Mouse (Mus musculus) intestine, postnatal 0 days (tissue): ENCODE measurements around the gene Muc20. TPM values are rescaled to one million over a fixed set of nuclear protein-coding genes. Genes with fewer than 3 reads are reported as not detected.

Experiments used
- ATAC-seq: fragments of 200-750 bp; cut with Nextera tagmentation; 2 replicates; pipeline ENCODE4 v1.8.0; 2017; ENCODE audit warnings: mild to moderate bottlenecking, moderate TSS enrichment, moderate library complexity
- H3K27ac ChIP-seq: fragments of 300-500 bp; sonication (generic); 2 replicates; pipeline ENCODE4 v1.5.1; 2014; ENCODE audit warnings: mild to moderate bottlenecking, low read depth, low read length, moderate library complexity
- H3K27me3 ChIP-seq: fragments of 300-500 bp; sonication (generic); replicated peaks from 2 replicates; pipeline ENCODE4 v1.6.1; 2014; ENCODE audit warnings: low read length, mixed read lengths; ENCODE audit not compliant: control insufficient read depth, insufficient read depth
- H3K36me3 ChIP-seq: fragments of 300-500 bp; sonication (generic); 2 replicates; pipeline ENCODE4 v1.6.1; 2014; ENCODE audit warnings: mild to moderate bottlenecking, moderate library complexity; ENCODE audit not compliant: control insufficient read depth, insufficient read depth
- H3K4me1 ChIP-seq: fragments of 300-500 bp; sonication (generic); replicated peaks from 2 replicates; pipeline ENCODE4 v1.6.1; 2014; ENCODE audit warnings: antibody characterized with exemption, low read length, mixed read lengths; ENCODE audit not compliant: control insufficient read depth, insufficient read depth
- H3K4me2 ChIP-seq: fragments of 300-500 bp; sonication (generic); replicated peaks from 2 replicates; pipeline ENCODE4 v1.6.1; 2014; ENCODE audit warnings: low read depth, mild to moderate bottlenecking, moderate library complexity
- H3K4me3 ChIP-seq: fragments of 300-500 bp; sonication (generic); 2 replicates; pipeline ENCODE4 v1.5.1; 2014; ENCODE audit warnings: low read depth, low read length
- H3K9ac ChIP-seq: fragments of 300-500 bp; sonication (generic); 2 replicates; pipeline ENCODE4 v1.6.1; 2014; ENCODE audit warnings: mild to moderate bottlenecking, low read depth, low read length
- H3K9me3 ChIP-seq: fragments of 300-500 bp; sonication (generic); 2 replicates; pipeline ENCODE4 v1.6.1; 2016; ENCODE audit warnings: mixed run types; ENCODE audit not compliant: control insufficient read depth
- CTCF ChIP-seq: sonication (generic); IDR thresholded peaks from 2 replicates; pipeline ENCODE4 v1.5.1; 2016; ENCODE audit warnings: low read depth, mild to moderate bottlenecking, control low read depth, antibody characterized with exemption, moderate library complexity
- WGBS: fragments of 180-500 bp; shearing (Covaris S2); extraction: QIAGEN DNeasy Blood & Tissue Kit; methylation state at CpG from one replicate; pipeline ENCODE4 v1.1.7; 2014; 5-methylcytosine and 5-hydroxymethylcytosine counted together
- polyA plus RNA-seq: library from polyadenylated mRNA; unstranded; fragments of >200 nt; fragmentation: Nextera tagmentation; extraction: Ambion mirVana; gene quantifications from 2 replicates; pipeline ENCODE4 v1.2.1, GENCODE M21; 2015

Gene Muc20
- not detected in 2 replicates for polyA plus RNA-seq

DNA sequence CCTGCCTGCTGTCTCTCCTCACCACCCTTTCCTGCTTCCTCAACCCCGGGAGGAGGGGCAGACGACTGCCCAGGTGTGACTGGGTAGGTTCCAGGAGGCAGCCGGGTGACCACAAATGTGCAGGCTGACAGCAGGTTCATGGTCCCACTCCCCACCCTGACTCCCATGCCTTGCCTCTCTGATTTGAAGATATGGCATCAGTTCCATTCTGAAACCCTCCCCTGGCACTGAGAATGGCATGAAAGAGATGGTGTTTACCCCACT, at the start of gene Muc20:
Gene Muc20 (minus strand): TSS at position 10 of the 264 bp plus-strand sequence.
- Histone ChIP-seq H3K9me3 (no peaks in the 10 kb centered on the region), H3K4me1 (peaks cover 4% of the 10 kb centered on the region; the same call in 1 of the 2 replicates), H3K9ac (no peak within 1 kb of the TSS), H3K4me3 (no peak within 1 kb of the TSS), H3K36me3 (no peaks in the 10 kb centered on the region), H3K4me2 (no peak within 1 kb of the TSS), H3K27ac (no peak within 1 kb of the TSS), H3K27me3 (no peaks in the 10 kb centered on the region)
- no peak for TF ChIP-seq CTCF
- WGBS = 60% methylated on average over 3 of the region's 3 CpGs
- ATAC-seq = no peak

DNA sequence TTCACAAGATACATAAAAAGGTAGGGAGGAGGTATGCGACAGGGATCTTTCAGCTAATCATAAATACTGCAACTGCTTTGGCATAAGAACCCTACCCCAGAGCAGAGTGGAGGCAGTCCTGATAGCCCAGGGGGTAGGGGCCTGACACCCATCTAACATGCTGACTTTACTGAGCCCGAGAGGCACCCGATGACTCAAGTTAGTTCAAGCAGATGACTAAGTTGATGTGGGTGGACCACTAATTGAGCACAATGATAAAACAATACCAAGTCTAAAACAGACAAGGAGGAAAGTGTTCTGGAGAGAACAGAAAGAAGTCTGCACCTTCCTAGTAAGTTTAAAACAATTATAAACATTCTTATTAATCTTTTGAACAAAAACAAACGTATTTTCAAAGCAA, 34.3 kb upstream of the Muc20 start:
- WGBS = 85% methylated on average over 4 of the region's 4 CpGs
- H3K36me3 ChIP-seq = peaks cover 62% of the 10 kb centered on the region
- no peak for ATAC-seq

DNA sequence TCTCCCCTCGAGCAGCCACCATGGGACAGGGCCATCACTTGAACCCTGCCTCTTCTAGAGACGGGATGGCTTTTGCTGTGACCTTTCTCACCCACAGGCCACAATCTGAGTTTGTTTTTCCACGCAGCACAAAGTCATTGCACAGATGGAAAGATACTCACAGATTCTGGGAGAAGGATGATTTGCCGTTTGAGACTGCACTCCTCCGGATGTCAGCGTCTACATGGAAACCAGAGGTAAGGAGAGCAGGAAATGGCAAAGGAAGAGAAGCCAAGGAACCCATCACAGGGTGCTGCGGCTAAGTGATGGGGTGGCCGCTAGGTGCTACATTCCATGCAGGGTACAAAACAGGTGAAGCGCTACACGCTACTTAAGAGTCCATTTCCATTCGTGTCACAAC, 31.9 kb upstream of the Muc20 start:
- ATAC-seq = no peak
- H3K4me3 ChIP-seq = no peak overlapping the region
- no peak overlapping the region for H3K4me2 ChIP-seq
- H3K27me3 ChIP-seq = no peaks in the 10 kb centered on the region
- no peak for TF ChIP-seq CTCF
- WGBS = 86% methylated on average over 11 of the region's 11 CpGs
- no peaks in the 10 kb centered on the region for H3K4me1 ChIP-seq
- no peak overlapping the region for H3K9ac ChIP-seq
- H3K9me3 ChIP-seq = no peaks in the 10 kb centered on the region
- peaks cover 63% of the 10 kb centered on the region for H3K36me3 ChIP-seq
- no peak overlapping the region for H3K27ac ChIP-seq

More for the DNA sequence above, 34.3 kb upstream of the Muc20 start:
- Histone ChIP-seq H3K27ac (no peak overlapping the region), H3K9ac (no peak overlapping the region), H3K4me2 (no peak overlapping the region), H3K27me3 (no peaks in the 10 kb centered on the region), H3K4me3 (no peak overlapping the region), H3K4me1 (no peaks in the 10 kb centered on the region), H3K9me3 (no peaks in the 10 kb centered on the region)
- TF ChIP-seq CTCF = no peak

DNA sequence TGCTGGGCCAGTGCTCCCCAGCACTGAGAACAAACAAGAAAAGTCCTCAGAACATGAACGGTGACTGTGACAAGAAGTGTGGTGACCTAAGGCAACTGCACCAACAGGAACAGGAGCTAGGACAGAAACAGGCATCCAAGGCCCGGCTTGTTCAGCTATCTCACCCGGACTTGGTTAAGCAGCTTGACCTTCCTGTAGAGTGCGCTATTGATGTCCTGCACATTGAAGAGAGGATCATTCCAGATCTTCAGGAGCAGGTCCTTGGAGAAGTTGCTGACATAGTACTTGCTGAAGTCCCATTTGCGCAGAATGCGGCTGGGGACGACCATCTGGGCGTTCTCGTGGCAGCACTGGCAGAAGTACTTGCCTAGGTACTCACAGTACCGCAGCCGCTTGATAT, 29.3 kb upstream of the Muc20 start:
- peak; percentile 17; the same call in 1 of the 2 replicates for TF ChIP-seq CTCF
- no peak for ATAC-seq
- H3K27ac ChIP-seq = no peak overlapping the region
- H3K9ac ChIP-seq = no peak overlapping the region
- H3K4me3 ChIP-seq = no peak overlapping the region
- peaks cover 70% of the 10 kb centered on the region for H3K36me3 ChIP-seq
- H3K4me2 ChIP-seq = no peak overlapping the region
- no peaks in the 10 kb centered on the region for H3K9me3 ChIP-seq
- no peaks in the 10 kb centered on the region for H3K27me3 ChIP-seq
- H3K4me1 ChIP-seq = no peaks in the 10 kb centered on the region
- 97% methylated on average over 11 of the region's 11 CpGs for WGBS

DNA sequence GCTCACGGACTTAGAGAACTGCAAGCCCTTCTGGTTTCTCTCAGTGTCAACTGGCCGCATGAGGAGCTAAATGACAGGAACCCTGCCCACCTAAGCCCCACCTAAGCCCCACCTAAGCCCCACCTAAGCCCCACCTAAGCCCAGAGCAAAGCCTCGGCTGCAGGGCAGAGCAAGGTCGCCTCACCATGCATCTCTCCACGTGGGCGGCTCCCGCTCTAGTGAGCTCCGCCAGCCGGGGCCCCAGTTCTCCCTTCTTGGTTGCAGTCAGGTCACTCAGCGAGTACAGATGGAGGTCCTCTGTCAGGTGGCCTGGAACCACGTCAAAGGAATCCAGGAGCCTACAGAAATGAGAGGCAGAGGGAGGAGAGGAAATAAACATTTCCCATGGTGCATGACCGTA, 28.1 kb upstream of the Muc20 start:
- 52% methylated on average over 12 of the region's 12 CpGs for WGBS
- Histone ChIP-seq H3K9ac (no peak overlapping the region), H3K4me3 (no peak overlapping the region), H3K4me1 (no peaks in the 10 kb centered on the region), H3K4me2 (no peak overlapping the region), H3K27ac (no peak overlapping the region; the same call in 1 of the 2 replicates), H3K27me3 (no peaks in the 10 kb centered on the region), H3K9me3 (no peaks in the 10 kb centered on the region), H3K36me3 (peaks cover 75% of the 10 kb centered on the region)
- no peak for TF ChIP-seq CTCF
- ATAC-seq = no peak

DNA sequence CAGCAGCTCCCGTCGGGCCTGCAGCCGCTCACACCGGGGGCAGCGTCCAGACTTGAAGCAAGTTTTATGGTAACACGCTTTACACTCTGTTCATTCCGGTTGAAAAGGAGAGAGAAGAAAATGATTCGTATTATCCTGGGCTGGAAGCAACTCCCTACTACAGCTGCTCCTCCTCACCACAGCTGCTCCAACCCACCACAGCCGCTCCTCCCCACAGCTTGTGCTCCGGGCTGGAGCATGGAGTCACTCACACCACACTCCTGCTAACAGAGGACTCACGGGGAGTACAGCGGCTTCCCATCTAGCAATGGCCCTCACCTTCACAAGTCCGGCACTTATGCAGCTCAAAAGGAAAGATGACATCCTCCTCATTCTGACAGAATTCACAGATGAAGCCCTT, 26.8 kb upstream of the Muc20 start:
- H3K9ac ChIP-seq = no peak overlapping the region
- no peak for ATAC-seq
- H3K27me3 ChIP-seq = no peaks in the 10 kb centered on the region
- no peak for TF ChIP-seq CTCF
- peaks cover 68% of the 10 kb centered on the region for H3K36me3 ChIP-seq
- no peaks in the 10 kb centered on the region for H3K4me1 ChIP-seq
- 95% methylated on average over 13 of the region's 13 CpGs for WGBS
- no peaks in the 10 kb centered on the region for H3K9me3 ChIP-seq
- no peak overlapping the region for H3K4me2 ChIP-seq
- no peak overlapping the region for H3K27ac ChIP-seq
- no peak overlapping the region for H3K4me3 ChIP-seq

DNA sequence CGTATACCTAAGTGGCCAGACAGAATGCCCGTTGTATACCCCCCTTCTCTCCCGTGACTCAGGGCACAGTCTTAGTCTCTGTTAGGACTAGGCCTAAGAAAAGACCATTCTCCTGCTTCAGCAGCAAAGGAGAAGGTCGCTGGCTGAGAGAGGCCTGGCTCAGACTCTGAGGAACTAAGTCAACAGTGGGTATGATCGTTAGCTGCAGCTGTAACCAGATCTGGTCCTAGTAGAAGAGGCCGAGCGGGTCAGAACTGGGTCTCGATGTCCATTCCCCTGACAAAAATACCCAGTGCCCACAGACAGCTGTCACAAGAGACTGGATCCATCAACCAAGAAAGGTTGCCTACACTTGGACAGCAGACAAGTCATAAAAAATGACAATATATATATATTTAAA, 26.3 kb upstream of the Muc20 start:
- Histone ChIP-seq H3K4me2 (no peak overlapping the region), H3K36me3 (peaks cover 62% of the 10 kb centered on the region), H3K9me3 (no peaks in the 10 kb centered on the region), H3K4me3 (no peak overlapping the region), H3K9ac (no peak overlapping the region), H3K27me3 (no peaks in the 10 kb centered on the region), H3K4me1 (no peaks in the 10 kb centered on the region), H3K27ac (no peak overlapping the region)
- WGBS = 89% methylated on average over 8 of the region's 8 CpGs
- no peak for TF ChIP-seq CTCF
- no peak for ATAC-seq
